Mouse (Mus musculus): Measurements from ENCODE around the gene Slc22a14.

GRCm38 (mm10) chr9:119338350-119338749 is 27.0 kb downstream of the Slc22a14 start:
- TF ChIP-seq CTCF (IDR thresholded peaks at IDR 0.05; ENCODE audit: insufficient read depth, low read depth, low read length) = no peak
- no peak for TF ChIP-seq POLR2A (IDR thresholded peaks at IDR 0.05; ENCODE audit: insufficient read depth, low read depth, low read length)
